Mouse (Mus musculus): ENCODE measurements around the gene Ubqln1.

DNA sequence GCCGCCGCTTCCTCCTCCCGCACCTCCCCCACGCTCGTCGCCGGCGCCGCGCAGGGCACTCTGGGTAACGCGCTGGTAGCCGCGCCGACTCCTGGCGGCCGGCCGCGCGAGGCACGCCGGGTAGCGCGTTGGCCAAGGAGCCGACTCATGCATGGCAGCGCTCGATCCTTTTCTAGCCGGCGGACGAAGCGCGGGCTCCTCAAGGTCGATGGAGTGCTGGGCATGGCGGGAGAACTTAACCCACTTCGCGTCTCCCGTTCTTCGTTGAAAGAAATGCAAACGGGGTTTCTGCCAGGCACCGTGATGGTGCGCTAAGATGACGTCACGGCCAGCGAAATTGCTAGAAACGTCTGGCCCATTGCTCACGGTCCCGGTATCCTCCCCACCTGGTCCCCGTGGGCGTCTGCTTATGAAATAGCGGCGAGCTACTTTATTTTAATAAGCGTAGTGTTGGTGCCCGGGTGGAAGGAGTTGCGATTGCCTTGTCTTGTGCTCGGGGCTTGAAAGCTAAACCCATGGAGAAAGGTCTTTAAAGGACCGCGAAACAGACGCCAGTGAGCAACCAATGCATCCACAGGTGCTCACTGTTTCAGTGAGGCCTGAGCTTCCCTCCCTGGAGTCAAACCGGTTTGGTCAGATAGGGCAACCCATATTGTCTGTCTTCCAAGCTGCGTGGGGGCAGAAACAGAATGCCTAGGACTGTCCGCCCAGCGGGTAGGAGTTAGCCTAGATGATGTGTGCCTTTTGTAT, at the start of gene Ubqln1:
- peak; percentile 90 for TF ChIP-seq POLR2A (IDR thresholded peaks at IDR 0.05; ENCODE audit: insufficient read depth, low read depth, low read length)
- 0 out of 2 replicates have a peak, but pooled peaks have one; percentile 15 for TF ChIP-seq CTCF (IDR thresholded peaks at IDR 0.05; ENCODE audit: insufficient read depth, low read depth, low read length)

All from olfactory bulb, adult 2 months (tissue).